Mouse (Mus musculus) liver, postnatal 0 days (tissue): ENCODE data around the gene Ppp1cb.

Experiments
- CTCF ChIP-seq: sonication (generic); IDR thresholded peaks from 2 replicates; pipeline ENCODE4 v1.5.1; 2016; ENCODE audit warnings: antibody characterized with exemption, low read depth
- EP300 ChIP-seq: IDR thresholded peaks from 2 replicates; pipeline ENCODE4 v1.6.1; 2016; ENCODE audit warnings: antibody characterized with exemption, low read depth, mild to moderate bottlenecking

DNA sequence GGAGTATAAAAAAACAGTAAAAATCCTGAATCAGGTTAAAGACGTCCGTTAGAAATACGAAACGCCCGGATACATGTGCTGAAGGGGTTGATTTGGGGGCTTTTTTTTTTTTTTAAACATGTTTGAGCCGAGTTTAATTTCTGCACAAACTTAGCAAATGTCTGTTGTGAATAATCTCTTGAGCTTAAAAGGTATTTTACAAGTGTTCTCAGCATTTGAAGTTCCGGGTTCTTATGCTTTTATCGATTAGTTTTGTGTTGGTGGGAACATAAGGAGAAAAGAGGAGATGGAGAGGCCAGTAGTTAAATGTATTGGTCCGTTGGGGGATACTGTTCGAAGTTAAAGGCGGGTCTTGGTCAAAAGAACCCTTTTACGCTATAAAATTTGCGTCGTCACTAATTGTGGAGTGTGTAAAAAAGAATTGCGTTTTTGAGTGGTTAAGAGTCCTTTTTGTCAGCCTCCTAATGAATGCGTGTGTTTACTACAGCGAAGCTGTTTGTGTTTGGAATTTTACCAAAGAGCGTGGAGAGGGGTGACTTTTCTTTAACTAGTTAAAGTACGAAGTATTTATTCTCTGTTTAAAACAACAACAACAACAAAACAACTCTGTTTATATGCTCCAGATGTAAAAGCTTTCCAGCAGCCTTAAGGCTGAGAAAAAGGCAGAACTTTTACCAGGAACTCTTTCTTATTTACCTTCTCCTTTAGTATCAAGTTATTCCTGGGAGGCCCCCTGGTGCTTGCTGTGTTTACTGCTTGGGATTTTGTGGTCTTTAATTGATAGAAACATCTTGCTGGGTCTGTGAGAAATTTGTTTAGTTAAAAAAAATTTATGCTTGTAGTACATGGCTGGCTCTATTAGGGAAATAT is 1.5 kb downstream of the Ppp1cb start:
- TF ChIP-seq CTCF (peak; percentile 59), EP300 (0 out of 2 replicates have a peak, but pooled peaks have one; percentile 29)
